Mouse (Mus musculus): ENCODE measurements around the gene Zfp446. TPM values are rescaled to one million over a fixed set of nuclear protein-coding genes. Genes with fewer than 3 reads are reported as not detected.

Zfp446 gene
- total and polyA plus RNA-seq, 3 experiments, result 7.8 to 12.9 (median 12.8) TPM

GRCm38 (mm10) chr7:13023928-13024731, 46.5 kb downstream of the Zfp446 start:
- dilution Hi-C loops (cut with MboI; ENCODE audit: extremely low pct_ligation_motif_present, extremely low pct_unique_long_range_greater_than_20kb, low sequenced_read_pairs), result no loop called here
- Histone ChIP-seq H3K27me3 (replicated peaks) (peaks cover 4% of the 10 kb centered on the region), H3K79me2 (replicated peaks; ENCODE audit: control insufficient read depth, extremely low read depth, insufficient read depth, poor library complexity, severe bottlenecking) (peaks cover 30% of the 10 kb centered on the region), H3K36me3 (replicated peaks in 1 of 2; ENCODE audit: control insufficient read depth in 1 of 2, insufficient read depth in 1 of 2, low read length in 1 of 2) (peaks cover 33 to 40% of the 10 kb centered on the region in 2 experiments), H3K9ac (ENCODE audit: insufficient read depth, low read depth) (peak overlapping the region; percentile 78), H3K4me2 (ENCODE audit: insufficient read depth, low read depth, poor library complexity, severe bottlenecking) (peak overlapping the region; percentile 84; the same call in 1 of the 2 replicates), H3K9me3 (replicated peaks; ENCODE audit: low read length) (no peaks in the 10 kb centered on the region), H3K4me1 (ENCODE audit: control insufficient read depth in 1 of 2, insufficient read depth in 2 of 2) (peaks cover 10 to 44% of the 10 kb centered on the region in 2 experiments; a peak in 3 of 4 replicates), H3K27ac (ENCODE audit: insufficient read depth, low read depth) (peak overlapping the region; percentile 80), H3K4me3 (replicated peaks in 1 of 3; ENCODE audit: low read depth in 2 of 3, low read length in 2 of 3, poor library complexity in 1 of 3) (peak overlapping the region; percentile 92 to 100 (median 94))
- in situ Hi-C loops (cut with MboI; ENCODE audit: low pct_ligation_motif_present, low pct_unique_long_range_greater_than_20kb, low sequenced_read_pairs), result loop anchor here (25.0 kb wide), 1 partner anchor 537 kb away; the partner anchor contains the start of gene Zfp606
- TF ChIP-seq PAX5 (IDR thresholded peaks at IDR 0.05; ENCODE audit: low read length) (no peak), ZKSCAN1 (IDR thresholded peaks at IDR 0.05; ENCODE audit: borderline replicate concordance, low read depth, low read length) (no peak), MAX (IDR thresholded peaks at IDR 0.05; ENCODE audit: low read length) (peak; percentile 88), NRF1 (IDR thresholded peaks at IDR 0.05; ENCODE audit: low read depth, low read length) (peak; percentile 86), MEF2A (IDR thresholded peaks at IDR 0.05; ENCODE audit: borderline replicate concordance, low read depth, low read length) (peak; percentile 40; the same call in 1 of the 2 replicates), TBP (conservative IDR thresholded peaks at IDR 0.05; ENCODE audit: low read depth, low read length) (peak; percentile 71; the same call in 1 of the 2 replicates), ETS1 (conservative IDR thresholded peaks at IDR 0.05; ENCODE audit: low read depth, low read length) (no peak; the same call in 1 of the 2 replicates), NELFE (IDR thresholded peaks at IDR 0.05; ENCODE audit: low read depth, low read length) (peak; percentile 98), MXI1 (IDR thresholded peaks at IDR 0.05; ENCODE audit: low read depth, low read length) (peak; percentile 67; the same call in 1 of the 2 replicates), POLR2AphosphoS2 (IDR thresholded peaks at IDR 0.05; ENCODE audit: low read depth, low read length) (peak; percentile 90), JUN (IDR thresholded peaks at IDR 0.05; ENCODE audit: insufficient read depth, low read depth, low read length) (no peak), POLR2A (IDR thresholded peaks at IDR 0.05; ENCODE audit: low read depth, low read length) (peak; percentile 98), MYC (IDR thresholded peaks at IDR 0.05; ENCODE audit: low read depth, low read length) (peak; percentile 76), TCF12 (IDR thresholded peaks at IDR 0.05; ENCODE audit: low read depth, low read length) (peak; percentile 73), MAZ (IDR thresholded peaks at IDR 0.05; ENCODE audit: low read depth, low read length) (peak; percentile 16; the same call in 1 of the 2 replicates), KAT2A (IDR thresholded peaks at IDR 0.05; ENCODE audit: insufficient replicate concordance, low read length) (0 out of 2 replicates have a peak, but pooled peaks have one; percentile 16), ZMIZ1 (IDR thresholded peaks at IDR 0.05; ENCODE audit: low read depth, low read length) (peak; percentile 95), E2F4 (IDR thresholded peaks at IDR 0.05; ENCODE audit: insufficient replicate concordance, low read depth, low read length) (no peak), ELF1 (IDR thresholded peaks at IDR 0.05; ENCODE audit: low read depth, low read length) (0 out of 2 replicates have a peak, but pooled peaks have one; percentile 2), BHLHE40 (IDR thresholded peaks at IDR 0.05; ENCODE audit: low read depth, low read length) (peak; percentile 51)
- DNase-seq (ENCODE audit: extremely low read depth), result peak; percentile 92

Measured in CH12.LX (cell line).